Mouse (Mus musculus) brown adipose tissue, adult 24 weeks (tissue): Measurements from ENCODE around the gene Slc35f2. TPM values are rescaled to one million over a fixed set of nuclear protein-coding genes. Genes with fewer than 3 reads are reported as not detected.

Source experiments
- H3K27ac ChIP-seq: fragments of 200-500 bp; replicated peaks from 2 replicates; pipeline ENCODE4 v1.5.1; 2012; ENCODE audit warnings: low read depth, mild to moderate bottlenecking, low read length
- H3K4me1 ChIP-seq: fragments of 200-500 bp; 2 replicates; pipeline ENCODE4 v1.6.1; 2012; ENCODE audit warnings: low read length, mixed read lengths; ENCODE audit not compliant: control insufficient read depth, insufficient read depth, insufficient read length
- H3K4me3 ChIP-seq: fragments of 200-500 bp; 2 replicates; pipeline ENCODE4 v1.5.1; 2012; ENCODE audit warnings: low read depth, mild to moderate bottlenecking, low read length, moderate library complexity; ENCODE audit not compliant: insufficient read depth
- polyA plus RNA-seq: library from polyadenylated mRNA; stranded (reverse); fragments of >200 nt; gene quantifications from 2 replicates; pipeline ENCODE4 v1.2.4, GENCODE M21; 2012; ENCODE audit not compliant: missing spikeins, insufficient read depth, insufficient read length

The Slc35f2 gene
- polyA plus RNA-seq, 1 experiment: not detected

- Histone ChIP-seq H3K27ac (no peak overlapping the region), H3K4me1 (no peaks in the 10 kb centered on the region), H3K4me3 (no peak overlapping the region)
Observed at GRCm38 (mm10) chr9:53854525-53854924, 83.2 kb downstream of the Slc35f2 start.

- Histone ChIP-seq H3K27ac (no peak overlapping the region), H3K4me3 (no peak overlapping the region)
Observed at GRCm38 (mm10) chr9:53857864-53858263, 86.5 kb downstream of the Slc35f2 start.

More at GRCm38 (mm10) chr9:53857864-53858263, 86.5 kb downstream of the Slc35f2 start:
- no peaks in the 10 kb centered on the region for H3K4me1 ChIP-seq

Other genes starting within 250 kb of the Slc35f2 start
- gene Atm, start 234.8 kb upstream of the Slc35f2 start, polyA plus RNA-seq: 3.9 and 6.0 TPM in 2 replicates
- gene Npat, start 234.5 kb upstream of the Slc35f2 start, polyA plus RNA-seq: 2.4 and 2.5 TPM in 2 replicates
- 808 and 1,072 TPM in 2 replicates for gene Acat1, start 161.2 kb upstream of the Slc35f2 start, polyA plus RNA-seq
- gene Cul5, start 101.5 kb upstream of the Slc35f2 start, polyA plus RNA-seq: 15.1 and 20.1 TPM in 2 replicates
- gene Rab39, start 65.3 kb upstream of the Slc35f2 start, polyA plus RNA-seq: not detected in 2 replicates
- 1.5 and 1.6 TPM in 2 replicates for gene Sln, start 78.6 kb downstream of the Slc35f2 start, polyA plus RNA-seq
- 0.48 and 1.0 TPM in 2 replicates for gene Elmod1, start 203.8 kb downstream of the Slc35f2 start, polyA plus RNA-seq